Mouse (Mus musculus): ENCODE measurements at regions not wholly inside any gene's neighbourhood (a gene's known extent, or its start where the extent isn't known, plus 50 kb on each side); places are given as distances from the start of the nearest gene placed in this dataset. TPM values are rescaled to one million over a fixed set of nuclear protein-coding genes. Genes with fewer than 3 reads are reported as not detected.

Small RNA genes in the stretch of these regions (microRNA-seq; reads per million reads assigned to microRNA genes)
- gene Gm23263: not detected
- not detected for gene Gm25399

Data from embryonic facial prominence, embryonic 12.5 days (tissue).